Mouse (Mus musculus): ENCODE data around the gene Cbx7.

DNA sequence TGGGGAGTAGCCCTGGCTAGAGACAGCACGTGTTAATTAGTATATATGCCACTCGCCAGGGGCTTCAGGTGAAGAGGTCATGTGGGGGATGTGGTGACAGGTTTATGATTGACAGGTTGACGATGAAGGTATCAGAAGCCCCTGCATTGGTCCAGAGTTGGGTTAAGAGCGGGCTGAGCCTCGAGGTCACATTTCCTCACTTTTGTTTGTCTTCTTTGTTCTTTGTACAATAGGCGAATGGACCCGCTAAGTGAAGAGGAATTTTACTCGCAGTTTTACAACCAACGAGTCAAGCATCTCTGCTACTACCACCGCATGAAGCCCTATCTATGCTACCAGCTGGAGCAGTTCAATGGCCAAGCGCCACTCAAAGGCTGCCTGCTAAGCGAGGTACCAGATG is 65.7 kb downstream of the Cbx7 start:
- TF ChIP-seq POLR2A (IDR thresholded peaks at IDR 0.05; ENCODE audit: extremely low read depth, insufficient read depth, low read length), result no peak
- no peak for TF ChIP-seq CTCF (IDR thresholded peaks at IDR 0.05; ENCODE audit: low read depth, low read length)
